Mouse (Mus musculus) hindbrain, embryonic 16.5 days (tissue): ENCODE results near the gene Trappc5. TPM values are rescaled to one million over a fixed set of nuclear protein-coding genes. Genes with fewer than 3 reads are reported as not detected.

Experiments
- ATAC-seq: fragments of 200-750 bp; cut with Nextera tagmentation; 2 replicates; pipeline ENCODE4 v1.8.0; 2017; ENCODE audit warnings: moderate TSS enrichment, moderate library complexity
- H3K27ac ChIP-seq: fragments of 300-500 bp; sonication (generic); 2 replicates; pipeline ENCODE4 v1.5.1; 2014; ENCODE audit warnings: low read depth, mild to moderate bottlenecking, control low read depth, low read length, moderate library complexity
- H3K27me3 ChIP-seq: fragments of 300-500 bp; sonication (generic); replicated peaks from 2 replicates; pipeline ENCODE4 v1.6.1; 2014; ENCODE audit warnings: low read length; ENCODE audit not compliant: control insufficient read depth, insufficient read depth
- H3K36me3 ChIP-seq: fragments of 300-500 bp; sonication (generic); 2 replicates; pipeline ENCODE4 v1.6.1; 2014; ENCODE audit warnings: mild to moderate bottlenecking, low read length, moderate library complexity, mixed read lengths; ENCODE audit not compliant: control insufficient read depth, insufficient read depth
- H3K4me1 ChIP-seq: fragments of 300-500 bp; sonication (generic); 2 replicates; pipeline ENCODE4 v1.6.1; 2014; ENCODE audit warnings: low read depth, low read length; ENCODE audit not compliant: control insufficient read depth, insufficient read depth
- H3K4me2 ChIP-seq: fragments of 300-500 bp; sonication (generic); 2 replicates; pipeline ENCODE4 v1.6.1; 2014; ENCODE audit warnings: mild to moderate bottlenecking, low read length, control low read depth, moderate library complexity
- H3K4me3 ChIP-seq: fragments of 300-500 bp; sonication (generic); 2 replicates; pipeline ENCODE4 v1.5.1; 2014; ENCODE audit warnings: mild to moderate bottlenecking, low read length, control low read depth, moderate library complexity
- H3K9ac ChIP-seq: fragments of 300-500 bp; sonication (generic); 2 replicates; pipeline ENCODE4 v1.6.1; 2014; ENCODE audit warnings: low read depth, mild to moderate bottlenecking, control low read depth, low read length, moderate library complexity
- H3K9me3 ChIP-seq: fragments of 300-500 bp; sonication (generic); 2 replicates; pipeline ENCODE4 v1.6.1; 2014; ENCODE audit warnings: mild to moderate bottlenecking, low read length, moderate library complexity; ENCODE audit not compliant: control insufficient read depth
- WGBS: fragments of 180-500 bp; shearing (Covaris S2); extraction: QIAGEN DNeasy Blood & Tissue Kit; methylation state at CpG from one replicate; pipeline ENCODE4 v1.1.7; 2014; 5-methylcytosine and 5-hydroxymethylcytosine counted together
- polyA plus RNA-seq: library from polyadenylated mRNA; unstranded; fragments of >200 nt; fragmentation: Nextera tagmentation; extraction: Ambion mirVana; gene quantifications from 2 replicates; pipeline ENCODE4 v1.2.1, GENCODE M21; 2015

Trappc5 gene
- polyA plus RNA-seq: 64.0 and 69.2 TPM in 2 replicates

GRCm38 (mm10) chr8:3676131-3676992, at the start of gene Trappc5:
TSS of gene Trappc5 (plus strand) at chr8:3676299.
- H3K4me3 ChIP-seq: peak within 1 kb of the TSS; percentile 92
- peak; percentile 81 for ATAC-seq

GRCm38 (mm10) chr8:3626971-3627370, 49.1 kb upstream of the Trappc5 start:
- ATAC-seq: no peak
- H3K9ac ChIP-seq: no peak overlapping the region
- H3K27ac ChIP-seq: no peak overlapping the region
- peaks cover 14% of the 10 kb centered on the region for H3K4me1 ChIP-seq
- no peak overlapping the region for H3K4me2 ChIP-seq
- H3K9me3 ChIP-seq: no peaks in the 10 kb centered on the region
- 71% methylated on average over 5 of the region's 5 CpGs for WGBS
- no peaks in the 10 kb centered on the region; the same call in 1 of the 2 replicates for H3K36me3 ChIP-seq
- no peak overlapping the region for H3K4me3 ChIP-seq
- H3K27me3 ChIP-seq: no peaks in the 10 kb centered on the region

More at GRCm38 (mm10) chr8:3676131-3676992, at the start of gene Trappc5:
- Histone ChIP-seq H3K4me1 (peaks cover 15% of the 10 kb centered on the region), H3K9me3 (no peaks in the 10 kb centered on the region), H3K36me3 (peaks cover 23% of the 10 kb centered on the region), H3K9ac (peak within 1 kb of the TSS; percentile 96), H3K27ac (peak within 1 kb of the TSS; percentile 85), H3K27me3 (no peaks in the 10 kb centered on the region), H3K4me2 (peak within 1 kb of the TSS; percentile 94)
- 1% methylated on average over 58 of the region's 61 CpGs for WGBS

- H3K9ac ChIP-seq: no peak overlapping the region
- H3K4me1 ChIP-seq: peaks cover 9% of the 10 kb centered on the region
- no peaks in the 10 kb centered on the region for H3K27me3 ChIP-seq
- H3K36me3 ChIP-seq: no peaks in the 10 kb centered on the region; the same call in 1 of the 2 replicates
- no peak overlapping the region for H3K4me3 ChIP-seq
- ATAC-seq: no peak
- H3K27ac ChIP-seq: no peak overlapping the region
- WGBS: 37% methylated on average over 5 of the region's 5 CpGs
- no peaks in the 10 kb centered on the region for H3K9me3 ChIP-seq
- no peak overlapping the region for H3K4me2 ChIP-seq
These were observed 48.1 kb upstream of the Trappc5 start for GRCm38 (mm10) chr8:3628014-3628413.

GRCm38 (mm10) chr8:3630647-3631477, 45.2 kb upstream of the Trappc5 start, which contains the start of gene Stxbp2:
TSS of gene Stxbp2 (plus strand) at chr8:3630955.
- 4% methylated on average over 47 of the region's 47 CpGs for WGBS
- Histone ChIP-seq H3K27me3 (no peaks in the 10 kb centered on the region), H3K9ac (peak within 1 kb of the TSS; percentile 58), H3K4me3 (peak within 1 kb of the TSS; percentile 49), H3K9me3 (no peaks in the 10 kb centered on the region), H3K36me3 (no peaks in the 10 kb centered on the region), H3K4me2 (peak within 1 kb of the TSS; percentile 64), H3K4me1 (peaks cover 9% of the 10 kb centered on the region), H3K27ac (no peak within 1 kb of the TSS)
- peak; percentile 88 for ATAC-seq

- peaks cover 9% of the 10 kb centered on the region for H3K4me1 ChIP-seq
- no peaks in the 10 kb centered on the region for H3K27me3 ChIP-seq
- H3K4me2 ChIP-seq: peak overlapping the region; percentile 64
- no peak; the same call in 1 of the 2 replicates for ATAC-seq
- no peaks in the 10 kb centered on the region for H3K9me3 ChIP-seq
- H3K4me3 ChIP-seq: peak overlapping the region; percentile 49
- no peaks in the 10 kb centered on the region for H3K36me3 ChIP-seq
- no peak overlapping the region for H3K27ac ChIP-seq
- H3K9ac ChIP-seq: peak overlapping the region; percentile 58
- 26% methylated on average over 8 of the region's 8 CpGs for WGBS
These were observed 44.6 kb upstream of the Trappc5 start for GRCm38 (mm10) chr8:3631478-3631875.

DNA sequence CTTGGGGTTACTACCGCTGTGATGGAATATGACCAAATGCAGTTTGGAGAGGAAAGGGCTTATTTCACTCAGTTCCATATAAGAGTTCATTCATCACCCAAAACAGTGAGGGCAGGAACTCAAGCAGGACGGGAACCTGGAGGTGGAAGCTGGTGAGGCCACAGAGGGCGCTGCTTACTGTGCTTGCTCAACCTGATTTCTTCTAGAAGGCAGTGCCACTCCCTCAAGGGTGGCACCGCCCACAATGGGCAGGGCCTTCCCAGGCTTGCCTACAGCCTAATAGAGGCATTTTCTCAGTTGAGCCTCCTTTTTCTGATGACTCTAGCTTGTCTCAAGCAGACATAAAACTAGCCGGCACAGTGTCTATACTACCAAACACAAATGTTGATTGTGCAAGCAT, 30.3 kb upstream of the Trappc5 start:
- no peak overlapping the region for H3K4me3 ChIP-seq
- H3K4me1 ChIP-seq: no peaks in the 10 kb centered on the region
- ATAC-seq: no peak
- no peaks in the 10 kb centered on the region for H3K36me3 ChIP-seq
- no peaks in the 10 kb centered on the region for H3K27me3 ChIP-seq
- H3K9ac ChIP-seq: no peak overlapping the region
- H3K27ac ChIP-seq: no peak overlapping the region
- H3K9me3 ChIP-seq: no peaks in the 10 kb centered on the region
- WGBS: 21% methylated on average over 5 of the region's 5 CpGs
- H3K4me2 ChIP-seq: no peak overlapping the region

DNA sequence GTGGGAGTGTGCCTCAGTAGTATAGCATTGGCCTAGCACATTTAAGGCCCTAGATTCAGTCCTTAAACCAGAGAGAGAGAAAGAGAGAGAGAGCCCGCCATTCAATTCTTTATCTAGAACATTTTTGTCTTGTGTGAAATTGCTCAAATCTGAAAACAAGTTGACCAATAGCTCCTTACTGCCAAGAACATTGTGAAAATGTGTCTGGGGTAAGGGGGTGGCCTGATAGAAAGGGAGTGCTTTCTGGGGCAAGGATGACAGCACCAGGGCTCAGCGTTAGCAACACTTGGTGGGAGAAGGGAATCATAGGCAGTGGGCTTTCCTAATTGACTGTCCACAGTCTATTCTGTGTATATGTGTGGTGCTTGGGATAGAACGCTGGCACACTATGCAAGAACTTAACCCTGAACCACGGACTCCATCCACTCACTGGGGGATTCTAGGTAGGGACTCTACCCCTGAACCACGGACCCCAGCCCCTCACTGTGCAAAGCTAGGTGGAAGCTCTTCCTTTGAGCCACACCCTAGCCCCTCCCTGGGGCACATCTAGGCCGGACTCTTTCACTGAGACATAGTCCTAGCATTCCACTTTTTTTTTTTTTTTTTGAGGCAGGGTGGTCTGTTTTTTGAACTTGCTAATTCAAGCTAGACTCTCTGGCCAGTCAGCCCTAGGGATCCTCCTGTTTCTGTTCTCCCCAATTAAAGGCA, 29.1 kb upstream of the Trappc5 start:
- H3K4me3 ChIP-seq: no peak overlapping the region
- 82% methylated on average over 6 of the region's 6 CpGs for WGBS
- no peak for ATAC-seq
- no peaks in the 10 kb centered on the region for H3K4me1 ChIP-seq
- no peak overlapping the region for H3K27ac ChIP-seq
- no peak overlapping the region for H3K4me2 ChIP-seq
- H3K9me3 ChIP-seq: no peaks in the 10 kb centered on the region
- no peaks in the 10 kb centered on the region for H3K27me3 ChIP-seq
- H3K9ac ChIP-seq: no peak overlapping the region
- no peaks in the 10 kb centered on the region for H3K36me3 ChIP-seq

DNA sequence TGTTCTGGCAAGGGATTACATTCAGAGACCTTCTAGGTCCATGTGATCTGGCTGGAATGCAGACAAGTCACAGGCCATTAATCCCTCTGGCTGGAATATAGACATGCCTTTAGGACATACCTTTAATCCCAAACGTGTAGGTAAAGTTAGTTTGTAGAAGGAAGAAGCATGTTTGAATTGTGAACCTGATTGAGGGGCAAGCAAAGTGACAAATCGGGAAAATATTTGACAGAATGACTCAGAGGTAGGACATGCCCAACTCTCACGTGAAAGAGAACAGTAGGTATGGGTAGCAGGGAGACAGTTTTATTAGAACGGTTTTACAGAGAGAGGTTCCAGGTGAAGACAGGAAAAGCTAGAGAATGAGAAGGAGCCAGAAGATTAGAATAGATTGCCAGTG, 28.5 kb upstream of the Trappc5 start:
- Histone ChIP-seq H3K4me3 (no peak overlapping the region), H3K27me3 (no peaks in the 10 kb centered on the region), H3K9ac (no peak overlapping the region), H3K27ac (no peak overlapping the region), H3K4me1 (no peaks in the 10 kb centered on the region), H3K36me3 (no peaks in the 10 kb centered on the region), H3K4me2 (no peak overlapping the region), H3K9me3 (no peaks in the 10 kb centered on the region)
- WGBS: 82% methylated on average over 4 of the region's 4 CpGs
- ATAC-seq: no peak
